Mouse (Mus musculus): ENCODE measurements around the gene Hdac4.

Hdac4 gene

GRCm38 (mm10) chr1:92015938-92016672 lies 179.4 kb downstream of the Hdac4 start:
- DNase-seq = no peak

- no peak for DNase-seq
These were observed 180.2 kb downstream of the Hdac4 start for GRCm38 (mm10) chr1:92015252-92015651.

- DNase-seq = no peak
These were observed 181.0 kb downstream of the Hdac4 start for GRCm38 (mm10) chr1:92014496-92014895.

GRCm38 (mm10) chr1:92006666-92007065 lies 188.8 kb downstream of the Hdac4 start:
- no peak for DNase-seq

GRCm38 (mm10) chr1:92005617-92005940 lies 189.9 kb downstream of the Hdac4 start:
- DNase-seq = no peak

GRCm38 (mm10) chr1:92004906-92005616 lies 190.4 kb downstream of the Hdac4 start:
- no peak for DNase-seq

- no peak for DNase-seq
These were observed 191.4 kb downstream of the Hdac4 start for GRCm38 (mm10) chr1:92004122-92004521.

- DNase-seq = no peak
These were observed 195.3 kb downstream of the Hdac4 start for GRCm38 (mm10) chr1:92000226-92000625.

- DNase-seq = no peak
These were observed 201.8 kb downstream of the Hdac4 start for GRCm38 (mm10) chr1:91993658-91994165.

GRCm38 (mm10) chr1:91992652-91993051 lies 202.8 kb downstream of the Hdac4 start:
- DNase-seq = no peak

- DNase-seq = no peak
These were observed 203.9 kb downstream of the Hdac4 start for GRCm38 (mm10) chr1:91991597-91991996.

- no peak for DNase-seq
These were observed 204.6 kb downstream of the Hdac4 start for GRCm38 (mm10) chr1:91990852-91991251.

- DNase-seq = no peak
These were observed 206.6 kb downstream of the Hdac4 start for GRCm38 (mm10) chr1:91988866-91989265.

GRCm38 (mm10) chr1:91987431-91987830 lies 208.1 kb downstream of the Hdac4 start:
- peak; percentile 41 to 46 for DNase-seq

- DNase-seq = no peak
These were observed 209.7 kb downstream of the Hdac4 start for GRCm38 (mm10) chr1:91985783-91986182.

GRCm38 (mm10) chr1:91984507-91984906 lies 211.0 kb downstream of the Hdac4 start:
- DNase-seq = no peak

- DNase-seq = no peak
These were observed 214.1 kb downstream of the Hdac4 start for GRCm38 (mm10) chr1:91981381-91981780.

- DNase-seq = peak; percentile 23 to 25
These were observed 217.1 kb downstream of the Hdac4 start for GRCm38 (mm10) chr1:91978443-91978842.

- peak; percentile 53 to 62 for DNase-seq
These were observed 226.7 kb downstream of the Hdac4 start for GRCm38 (mm10) chr1:91968710-91969379.

- peak in 1 of 2 experiments; percentile 15 for DNase-seq
These were observed 228.5 kb downstream of the Hdac4 start for GRCm38 (mm10) chr1:91967041-91967440.

- DNase-seq = no peak
These were observed 230.8 kb downstream of the Hdac4 start for GRCm38 (mm10) chr1:91964486-91965335.

GRCm38 (mm10) chr1:91962256-91962655 lies 233.2 kb downstream of the Hdac4 start:
- peak; percentile 64 to 75 for DNase-seq

GRCm38 (mm10) chr1:91961231-91961630 lies 234.3 kb downstream of the Hdac4 start:
- DNase-seq = no peak
